Mouse (Mus musculus): Measurements from ENCODE around the gene Hsd3b5.
"Not testable (repeated sequence)": the region's sequence is repeated elsewhere in the genome, so short reads cannot be mapped to it uniquely, and the experiment has no call there.

DNA sequence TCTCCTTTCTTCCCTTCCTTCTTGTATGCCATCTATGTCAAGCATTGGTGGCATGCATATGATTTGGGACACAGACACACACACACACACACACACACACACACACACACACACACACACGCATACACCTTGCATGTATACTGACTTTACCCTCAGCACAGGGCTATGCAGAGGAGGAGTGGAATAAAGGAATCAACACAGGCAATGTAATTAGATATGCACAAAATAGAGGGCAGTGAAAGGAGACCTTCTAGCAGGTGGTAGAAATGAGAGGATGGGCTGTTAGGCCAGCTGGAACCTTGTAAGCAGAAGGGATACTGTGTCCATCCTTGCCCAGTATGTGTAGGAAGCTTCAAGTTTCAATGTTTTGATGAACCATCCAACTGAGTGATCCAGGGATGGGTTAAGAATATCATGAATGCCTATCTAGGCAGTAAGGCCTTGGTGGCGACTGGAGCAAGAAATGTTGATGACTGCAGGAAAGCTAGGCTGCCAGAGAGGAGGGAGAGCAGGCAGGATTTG lies 15.6 kb downstream of the Hsd3b5 start:
- not testable (repeated sequence) for TF ChIP-seq CTCF (IDR thresholded peaks at IDR 0.05; ENCODE audit: low read depth, low read length); POLR2A (IDR thresholded peaks at IDR 0.05; ENCODE audit: extremely low read depth, insufficient read depth, low read length)
